Mouse (Mus musculus) kidney, adult 9 months (tissue): ENCODE measurements around the gene Saa2.
"Not testable (repeated sequence)": the region's sequence is repeated elsewhere in the genome, so short reads cannot be mapped to it uniquely, and the experiment has no call there.

Experiments
- DNase-seq: peaks from one replicate; pipeline ENCODE4 v3.0.0; 2022

The Saa2 gene

GRCm38 (mm10) chr7:46751490-46751889 is at the start of gene Saa2:
Saa2 (plus strand) TSS chr7:46751790.
- no peak for DNase-seq

GRCm38 (mm10) chr7:46710390-46710844 is 41.2 kb upstream of the Saa2 start, which contains the start of gene Saal1:
Saal1 (minus strand) TSS chr7:46710680.
- peak; percentile 80 for DNase-seq

- DNase-seq, result no peak
Measured at GRCm38 (mm10) chr7:46712250-46712649, 39.3 kb upstream of the Saa2 start.

- peak; percentile 61 for DNase-seq
Measured at GRCm38 (mm10) chr7:46714518-46714917, 37.1 kb upstream of the Saa2 start.

- no peak for DNase-seq
Measured at GRCm38 (mm10) chr7:46715600-46715999, 36.0 kb upstream of the Saa2 start, which contains the start of gene Saa3. Saa3 (minus strand) TSS chr7:46715700.

- DNase-seq, result peak; percentile 48
Measured at GRCm38 (mm10) chr7:46716897-46717296, 34.7 kb upstream of the Saa2 start.

- DNase-seq, result no peak
Measured at GRCm38 (mm10) chr7:46718591-46719270, 32.9 kb upstream of the Saa2 start.

- no peak for DNase-seq
Measured at GRCm38 (mm10) chr7:46719526-46719925, 32.1 kb upstream of the Saa2 start.

GRCm38 (mm10) chr7:46720460-46720859 is 31.1 kb upstream of the Saa2 start:
- DNase-seq, result no peak

- no peak for DNase-seq
Measured at GRCm38 (mm10) chr7:46723354-46723753, 28.2 kb upstream of the Saa2 start.

- peak; percentile 70 for DNase-seq
Measured at GRCm38 (mm10) chr7:46723849-46724248, 27.7 kb upstream of the Saa2 start.

- DNase-seq, result no peak
Measured at GRCm38 (mm10) chr7:46724396-46724795, 27.2 kb upstream of the Saa2 start.

- DNase-seq, result no peak
Measured at GRCm38 (mm10) chr7:46727584-46727983, 24.0 kb upstream of the Saa2 start.

GRCm38 (mm10) chr7:46732458-46732857 is 19.1 kb upstream of the Saa2 start, which contains the start of gene Saa4:
Saa4 (minus strand) TSS chr7:46732603.
- DNase-seq, result no peak

GRCm38 (mm10) chr7:46734983-46735382 is 16.6 kb upstream of the Saa2 start:
- no peak for DNase-seq

GRCm38 (mm10) chr7:46738561-46739460 is 12.8 kb upstream of the Saa2 start:
- peak; percentile 84 for DNase-seq

- DNase-seq, result not testable (repeated sequence)
Measured at GRCm38 (mm10) chr7:46740041-46740440, 11.5 kb upstream of the Saa2 start.

GRCm38 (mm10) chr7:46742880-46743279 is 8.7 kb upstream of the Saa2 start, which contains the start of gene Saa1:
Saa1 (minus strand) TSS chr7:46742980.
- not testable (repeated sequence) for DNase-seq

GRCm38 (mm10) chr7:46745816-46746215 is 5.8 kb upstream of the Saa2 start:
- DNase-seq, result no peak

GRCm38 (mm10) chr7:46746381-46746780 is 5.2 kb upstream of the Saa2 start:
- no peak for DNase-seq

- no peak for DNase-seq
Measured at GRCm38 (mm10) chr7:46748459-46748858, 3.1 kb upstream of the Saa2 start.

GRCm38 (mm10) chr7:46761049-46761795 is 9.6 kb downstream of the Saa2 start:
- no peak for DNase-seq

- DNase-seq, result no peak
Measured at GRCm38 (mm10) chr7:46762601-46763000, 11.0 kb downstream of the Saa2 start.
